Mouse (Mus musculus) testis, postnatal 14 days (tissue): ENCODE data around the gene Gm8947.
"Not testable (repeated sequence)": the region's sequence is repeated elsewhere in the genome, so short reads cannot be mapped to it uniquely, and the experiment has no call there.

Experiments
- DNase-seq: peaks from one replicate; pipeline ENCODE4 v3.0.0; 2021; ENCODE audit warnings: low spot score

Gene Gm8947

DNA sequence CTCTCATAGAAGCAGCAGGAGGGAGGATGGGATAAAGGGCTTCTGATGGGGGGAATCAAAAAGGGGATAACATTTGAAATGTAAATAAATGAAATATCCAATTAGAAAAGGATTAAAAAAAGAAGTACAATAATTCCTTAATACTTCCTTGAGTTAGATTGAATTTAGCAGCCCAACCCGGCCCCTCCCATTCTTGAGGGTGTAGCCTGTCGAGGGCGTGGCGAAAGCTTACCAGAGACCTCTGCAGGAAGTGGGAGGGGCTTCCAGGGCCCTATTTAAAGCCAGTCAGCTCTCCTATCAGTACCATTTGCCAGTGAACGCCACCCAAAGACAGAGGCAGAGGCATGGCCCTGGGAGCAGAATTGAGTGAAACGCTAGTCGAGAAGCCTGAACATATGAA lies 9.9 kb upstream of the Gm8947 start, which contains the start of gene Gm47985:
Gm47985 (plus strand) TSS at position 272 of the 400 bp plus-strand sequence.
- not testable (repeated sequence) for DNase-seq

DNA sequence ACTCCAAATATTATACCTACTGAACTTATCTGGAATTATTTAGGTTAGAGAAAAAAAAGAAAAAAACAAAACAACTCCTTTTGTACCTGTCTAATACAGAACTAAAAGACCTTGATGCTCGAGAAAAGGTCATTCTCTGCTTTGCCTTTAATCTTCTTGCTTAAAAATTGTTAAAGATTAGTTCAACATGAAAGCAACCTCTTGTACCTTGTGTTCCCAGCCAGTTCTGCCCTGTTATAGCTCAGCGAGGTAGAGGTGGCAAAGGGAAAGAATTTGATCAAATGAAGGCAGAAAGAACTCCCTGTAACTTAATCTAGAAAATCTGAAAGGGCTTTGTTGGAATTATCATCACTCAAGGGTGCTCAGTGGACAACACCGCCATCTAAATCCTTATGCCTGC lies 6.0 kb upstream of the Gm8947 start:
- not testable (repeated sequence) for DNase-seq

DNA sequence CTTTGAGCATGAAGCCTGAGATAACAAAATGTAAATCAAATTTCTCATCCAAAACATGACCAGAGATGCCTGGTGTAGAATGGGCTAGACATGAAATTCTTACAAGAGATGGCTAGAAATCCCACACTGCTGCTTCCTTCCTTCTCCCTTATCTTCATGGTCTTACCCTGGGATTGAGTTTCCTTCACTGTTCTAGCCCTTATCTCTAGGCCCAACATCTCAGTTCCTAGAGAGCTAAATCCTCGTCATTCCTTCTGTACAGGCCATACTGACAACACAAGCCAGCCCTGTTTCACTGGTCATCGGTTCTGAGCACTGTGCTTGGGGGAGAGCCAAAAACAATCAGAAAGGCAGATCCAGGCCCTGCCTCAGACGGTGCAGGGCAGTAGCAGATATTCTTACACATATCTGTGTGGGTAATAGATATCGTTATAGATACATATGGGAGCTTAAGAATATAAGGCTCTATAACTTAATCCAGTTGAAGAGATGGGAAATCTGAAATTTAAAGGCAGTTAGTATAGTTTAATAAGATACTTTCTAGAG lies 5.2 kb upstream of the Gm8947 start:
- not testable (repeated sequence) for DNase-seq

DNA sequence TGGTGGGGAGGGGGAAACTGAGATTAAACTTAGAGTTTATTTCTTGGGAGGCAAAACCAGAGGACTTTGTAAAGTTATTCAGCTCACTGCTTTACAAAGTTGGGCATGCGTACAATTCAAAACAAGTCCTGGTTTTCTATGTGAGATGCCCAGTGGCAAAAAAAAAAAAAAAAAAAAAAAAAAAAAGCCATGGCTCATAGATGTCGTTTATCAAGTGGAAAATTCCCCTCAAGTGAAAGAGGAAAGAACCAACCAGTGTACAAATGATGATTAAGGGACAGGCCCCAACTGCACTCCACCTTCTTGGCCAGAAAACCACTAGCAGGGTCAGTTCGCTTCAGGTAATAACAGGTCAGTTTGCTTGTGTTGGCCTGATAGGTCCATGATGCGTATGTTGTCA lies 3.7 kb upstream of the Gm8947 start:
- DNase-seq, result no peak

DNA sequence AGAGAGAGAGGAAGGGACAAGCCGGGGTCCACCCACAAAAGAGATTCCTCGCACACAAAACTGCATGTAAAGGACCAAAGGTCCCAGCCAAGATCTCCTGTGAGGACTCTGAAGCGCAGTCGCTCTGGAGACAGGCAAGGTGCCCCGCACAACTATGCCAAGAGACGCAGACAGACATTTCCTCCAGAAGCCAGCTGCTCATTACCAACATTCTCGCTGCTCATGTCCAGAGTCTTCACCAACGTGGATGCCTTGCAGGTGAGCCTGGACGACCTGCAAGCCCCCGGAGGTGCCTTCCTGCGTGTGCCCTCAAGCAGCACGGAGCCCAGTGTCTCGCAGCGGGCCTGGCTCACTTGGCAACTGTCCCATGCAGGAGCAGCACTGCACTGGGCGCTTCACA lies 563 bp downstream of the Gm8947 start:
- not testable (repeated sequence) for DNase-seq

DNA sequence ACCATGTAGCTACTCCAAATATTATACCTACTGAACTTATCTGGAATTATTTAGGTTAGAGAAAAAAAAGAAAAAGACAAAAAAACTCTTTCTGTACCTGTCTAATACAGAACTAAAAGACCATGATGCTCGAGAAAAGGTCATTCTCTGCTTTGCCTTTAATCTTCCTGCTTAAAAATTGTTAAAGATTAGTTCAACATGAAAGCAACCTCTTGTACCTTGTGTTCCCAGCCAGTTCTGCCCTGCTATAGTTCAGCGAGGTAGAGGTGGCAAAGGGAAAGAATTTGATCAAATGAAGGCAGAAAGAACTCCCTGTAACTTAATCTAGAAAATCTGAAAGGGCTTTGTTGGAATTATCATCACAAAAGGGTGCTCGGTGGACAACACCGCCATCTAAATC lies 3.8 kb downstream of the Gm8947 start:
- not testable (repeated sequence) for DNase-seq

DNA sequence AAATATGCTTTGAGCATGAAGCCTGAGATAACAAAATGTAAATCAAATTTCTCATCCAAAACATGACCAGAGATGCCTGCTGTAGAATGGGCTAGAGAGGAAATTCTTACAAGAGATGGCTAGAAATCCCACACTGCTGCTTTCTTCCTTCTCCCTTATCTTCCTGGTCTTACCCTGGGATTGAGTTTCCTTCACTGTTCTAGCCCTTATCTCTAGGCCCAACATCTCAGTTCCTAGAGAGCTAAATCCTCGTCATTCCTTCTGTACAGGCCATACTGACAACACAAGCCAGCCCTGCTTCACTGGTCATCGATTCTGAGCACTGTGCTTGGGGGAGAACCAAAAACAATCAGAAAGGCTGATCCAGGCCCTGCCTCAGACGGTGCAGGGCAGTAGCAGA lies 4.5 kb downstream of the Gm8947 start:
- not testable (repeated sequence) for DNase-seq

DNA sequence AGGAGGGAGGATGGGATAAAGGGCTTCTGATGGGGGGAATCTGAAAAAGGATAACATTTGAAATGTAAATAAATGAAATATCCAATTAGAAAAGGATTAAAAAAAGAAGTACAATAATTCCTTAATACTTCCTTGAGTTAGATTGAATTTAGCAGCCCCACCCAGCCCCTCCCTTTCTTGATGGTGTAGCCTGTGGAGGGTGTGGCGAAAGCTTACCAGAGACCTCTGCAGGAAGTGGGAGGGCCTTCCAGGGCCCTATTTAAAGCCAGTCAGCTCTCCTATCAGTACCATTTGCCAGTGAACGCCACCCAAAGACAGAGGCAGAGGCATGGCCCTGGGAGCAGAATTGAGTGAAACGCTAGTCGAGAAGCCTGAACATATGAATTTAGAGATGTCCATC lies 5.9 kb downstream of the Gm8947 start, which contains the start of gene Gm47995:
Gm47995 (plus strand) TSS at position 329 of the 400 bp plus-strand sequence.
- DNase-seq, result not testable (repeated sequence)

DNA sequence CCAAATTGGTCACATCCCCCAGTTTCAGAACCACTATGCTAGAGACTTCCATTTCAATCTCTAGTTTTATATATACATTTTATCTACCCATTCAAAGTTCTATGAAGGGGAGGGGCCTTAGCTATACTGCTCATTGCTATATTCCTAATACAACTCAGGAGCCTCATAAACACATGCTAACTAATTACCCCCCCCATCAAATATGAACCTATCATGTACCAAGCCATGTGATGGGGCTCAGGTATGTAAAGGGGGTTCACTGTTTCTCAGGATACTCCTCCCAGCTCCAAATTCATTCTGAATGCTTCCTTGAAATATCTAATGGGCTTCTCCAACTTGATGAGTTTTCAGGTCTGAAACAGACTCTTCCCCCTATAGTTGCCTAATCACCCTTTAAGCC lies 8.4 kb downstream of the Gm8947 start:
- DNase-seq, result not testable (repeated sequence)

DNA sequence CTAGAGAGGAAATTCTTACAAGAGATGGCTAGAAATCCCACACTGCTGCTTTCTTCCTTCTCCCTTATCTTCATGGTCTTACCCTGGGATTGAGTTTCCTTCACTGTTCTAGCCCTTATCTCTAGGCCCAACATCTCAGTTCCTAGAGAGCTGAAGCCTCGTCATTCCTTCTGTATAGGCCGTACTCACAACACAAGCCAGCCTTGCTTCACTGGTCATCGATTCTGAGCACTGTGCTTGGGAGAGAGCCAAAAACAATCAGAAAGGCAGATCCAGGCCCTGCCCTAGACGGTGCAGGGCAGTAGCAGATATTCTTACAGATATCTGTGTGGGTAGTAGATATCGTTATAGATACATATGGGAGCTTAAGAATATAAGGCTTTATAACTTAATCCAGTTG lies 10.6 kb downstream of the Gm8947 start:
- not testable (repeated sequence) for DNase-seq

DNA sequence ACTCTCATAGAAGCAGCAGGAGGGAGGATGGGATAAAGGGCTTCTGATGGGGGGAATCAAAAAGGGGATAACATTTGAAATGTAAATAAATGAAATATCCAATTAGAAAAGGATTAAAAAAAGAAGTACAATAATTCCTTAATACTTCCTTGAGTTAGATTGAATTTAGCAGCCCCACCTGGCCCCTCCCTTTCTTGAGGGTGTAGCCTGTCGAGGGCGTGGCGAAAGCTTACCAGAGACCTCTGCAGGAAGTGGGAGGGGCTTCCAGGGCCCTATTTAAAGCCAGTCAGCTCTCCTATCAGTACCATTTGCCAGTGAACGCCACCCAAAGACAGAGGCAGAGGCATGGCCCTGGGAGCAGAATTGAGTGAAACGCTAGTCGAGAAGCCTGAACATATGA lies 11.6 kb downstream of the Gm8947 start, which contains the start of gene 3110040M04Rik:
3110040M04Rik (plus strand) TSS at position 304 of the 400 bp plus-strand sequence.
- not testable (repeated sequence) for DNase-seq

DNA sequence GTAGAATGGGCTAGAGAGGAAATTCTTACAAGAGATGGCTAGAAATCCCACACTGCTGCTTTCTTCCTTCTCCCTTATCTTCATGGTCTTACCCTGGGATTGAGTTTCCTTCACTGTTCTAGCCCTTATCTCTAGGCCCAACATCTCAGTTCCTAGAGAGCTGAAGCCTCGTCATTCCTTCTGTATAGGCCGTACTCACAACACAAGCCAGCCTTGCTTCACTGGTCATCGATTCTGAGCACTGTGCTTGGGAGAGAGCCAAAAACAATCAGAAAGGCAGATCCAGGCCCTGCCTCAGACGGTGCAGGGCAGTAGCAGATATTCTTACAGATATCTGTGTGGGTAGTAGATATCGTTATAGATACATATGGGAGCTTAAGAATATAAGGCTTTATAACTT lies 16.3 kb downstream of the Gm8947 start:
- DNase-seq, result not testable (repeated sequence)

DNA sequence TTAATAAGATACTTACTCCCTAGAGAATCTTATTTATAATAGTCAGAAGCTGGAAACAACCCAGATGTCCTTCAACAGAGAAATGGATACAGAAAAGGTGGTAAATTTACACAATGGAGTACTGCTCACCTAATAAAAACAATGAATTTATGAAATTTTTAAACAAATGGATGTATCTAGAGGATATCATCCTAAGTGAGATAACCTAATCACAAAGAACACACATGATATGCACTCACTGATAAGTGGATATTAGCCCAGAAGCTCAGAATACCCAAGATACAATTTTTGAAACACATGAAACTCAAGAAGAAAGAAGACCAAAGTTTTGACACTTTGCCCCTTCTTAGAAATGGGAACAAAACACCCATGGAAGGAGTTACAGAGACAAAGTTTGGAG lies 16.8 kb downstream of the Gm8947 start:
- DNase-seq, result not testable (repeated sequence)

DNA sequence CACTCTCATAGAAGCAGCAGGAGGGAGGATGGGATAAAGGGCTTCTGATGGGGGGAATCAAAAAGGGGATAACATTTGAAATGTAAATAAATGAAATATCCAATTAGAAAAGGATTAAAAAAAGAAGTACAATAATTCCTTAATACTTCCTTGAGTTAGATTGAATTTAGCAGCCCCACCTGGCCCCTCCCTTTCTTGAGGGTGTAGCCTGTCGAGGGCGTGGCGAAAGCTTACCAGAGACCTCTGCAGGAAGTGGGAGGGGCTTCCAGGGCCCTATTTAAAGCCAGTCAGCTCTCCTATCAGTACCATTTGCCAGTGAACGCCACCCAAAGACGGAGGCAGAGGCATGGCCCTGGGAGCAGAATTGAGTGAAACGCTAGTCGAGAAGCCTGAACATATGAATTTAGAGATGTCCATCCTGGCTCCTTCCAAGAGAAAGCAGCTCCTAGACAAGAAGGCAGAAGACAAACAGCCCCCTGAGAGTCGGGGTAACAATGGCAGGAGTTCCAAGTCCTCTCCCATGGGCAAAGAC lies 17.7 kb downstream of the Gm8947 start, which contains the start of gene Gm47996:
Gm47996 (plus strand) TSS at position 308 of the 532 bp plus-strand sequence.
- not testable (repeated sequence) for DNase-seq

DNA sequence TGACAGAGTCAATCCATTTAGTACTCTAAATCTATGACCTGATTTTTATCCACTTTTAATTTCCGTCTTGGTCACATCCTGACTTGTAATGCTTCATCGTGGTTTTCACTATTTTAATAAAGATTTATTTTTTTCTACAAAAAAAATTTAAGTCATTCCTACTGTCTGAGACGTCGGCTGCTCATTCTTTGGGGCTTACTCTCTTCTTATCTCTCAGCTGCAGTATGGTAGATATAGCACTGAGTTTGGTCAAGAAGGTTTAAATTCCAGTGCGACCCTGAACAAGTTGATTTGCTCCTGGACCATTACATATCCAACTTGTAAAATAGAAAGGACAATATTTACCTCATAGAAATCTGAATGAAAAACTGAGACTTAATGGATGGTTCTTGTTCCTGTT lies 19.5 kb downstream of the Gm8947 start:
- not testable (repeated sequence) for DNase-seq

DNA sequence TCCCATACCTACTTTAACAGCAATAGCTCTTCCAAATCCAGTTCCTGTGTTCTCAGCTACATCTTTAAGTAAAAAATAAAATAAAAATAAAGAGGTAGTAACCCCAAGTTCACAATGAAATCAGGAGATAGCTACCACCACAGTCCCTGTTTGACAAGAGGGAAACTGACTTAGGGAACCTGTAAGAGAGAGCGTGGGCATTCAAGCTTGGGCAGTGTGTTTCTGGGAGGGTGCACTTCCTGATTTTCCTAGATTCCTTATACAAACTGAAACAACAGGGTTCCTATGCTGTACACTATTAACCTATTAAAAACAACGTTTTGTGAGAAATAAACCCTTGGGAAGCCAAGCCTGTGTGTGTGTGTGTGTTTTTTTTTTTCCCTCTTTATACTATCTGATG lies 22.7 kb downstream of the Gm8947 start:
- no peak for DNase-seq

DNA sequence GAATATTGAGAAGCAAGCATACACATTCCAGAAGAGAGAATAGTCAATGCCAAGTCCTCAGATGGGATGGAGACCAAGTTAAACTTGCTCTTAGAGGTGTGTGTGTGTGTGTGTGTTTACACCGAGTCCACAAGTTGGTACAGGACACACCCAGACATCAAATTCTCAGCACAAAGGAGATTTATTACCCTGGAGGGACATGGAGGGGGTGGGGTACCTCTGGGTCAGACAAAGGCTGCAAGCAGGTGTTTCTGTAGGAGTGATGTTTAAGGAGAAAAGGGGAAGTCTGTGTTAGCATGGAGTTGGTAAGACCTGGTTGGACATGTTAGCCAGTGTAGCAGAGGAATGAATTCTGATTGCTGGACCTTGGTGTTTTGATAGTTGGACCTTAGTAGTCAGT lies 23.8 kb downstream of the Gm8947 start:
- DNase-seq, result no peak

DNA sequence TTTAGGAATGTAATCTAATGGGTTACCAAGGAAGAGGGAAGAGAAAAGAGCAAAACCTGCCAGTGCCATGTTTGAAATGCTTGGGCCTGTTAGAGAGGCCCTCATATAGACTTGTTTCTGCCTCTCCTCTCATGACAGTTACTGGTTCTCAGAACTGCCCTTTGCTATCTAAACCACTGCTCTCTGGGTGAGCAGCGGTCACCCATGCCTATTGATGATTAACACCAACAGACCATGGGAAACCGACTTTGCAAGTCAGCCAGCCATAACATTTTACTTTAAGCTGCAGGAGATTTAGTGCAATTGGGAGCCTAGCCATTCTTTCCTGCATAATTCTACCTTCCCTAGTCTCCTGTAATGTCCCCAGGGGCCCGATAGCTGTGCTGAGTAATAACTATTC lies 24.2 kb downstream of the Gm8947 start:
- no peak for DNase-seq

DNA sequence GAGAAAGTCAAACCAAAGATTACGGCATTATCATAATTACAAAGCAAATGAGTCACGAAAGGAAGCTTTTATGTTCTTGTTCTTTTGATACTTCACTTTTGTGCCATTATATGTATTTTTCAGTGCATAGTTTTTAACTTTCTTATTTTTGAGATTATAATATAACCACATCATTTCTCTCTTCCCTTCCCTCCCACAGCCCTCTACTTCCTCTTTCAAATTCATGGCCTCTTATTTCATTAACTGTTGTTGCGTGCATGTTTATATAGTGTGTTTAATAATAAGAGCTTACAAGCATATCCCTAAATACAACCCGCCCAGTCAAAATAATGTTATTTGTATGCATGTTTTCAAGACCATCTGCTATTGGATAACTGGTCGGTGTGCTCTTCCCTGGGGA lies 26.9 kb downstream of the Gm8947 start:
- no peak for DNase-seq

DNA sequence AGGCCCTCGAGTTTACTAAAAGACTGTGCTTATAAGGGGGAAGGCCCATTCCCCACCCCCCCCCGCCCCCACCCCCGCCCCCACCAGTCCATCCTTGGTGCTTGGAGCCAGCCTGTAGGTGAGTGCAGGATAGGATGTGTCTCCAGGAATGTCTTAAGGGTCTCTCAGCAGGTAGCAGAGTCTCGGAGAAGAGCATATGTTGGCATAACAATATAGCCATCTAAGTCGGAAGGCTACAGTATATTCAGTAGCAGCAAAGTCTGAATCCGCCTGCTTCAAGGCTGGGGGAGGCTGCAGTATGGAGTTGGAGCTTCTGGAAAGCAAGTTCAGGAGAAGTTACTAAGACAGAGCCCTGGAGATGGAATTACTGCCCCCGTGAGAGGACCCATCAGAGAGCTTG lies 27.9 kb downstream of the Gm8947 start:
- no peak for DNase-seq

DNA sequence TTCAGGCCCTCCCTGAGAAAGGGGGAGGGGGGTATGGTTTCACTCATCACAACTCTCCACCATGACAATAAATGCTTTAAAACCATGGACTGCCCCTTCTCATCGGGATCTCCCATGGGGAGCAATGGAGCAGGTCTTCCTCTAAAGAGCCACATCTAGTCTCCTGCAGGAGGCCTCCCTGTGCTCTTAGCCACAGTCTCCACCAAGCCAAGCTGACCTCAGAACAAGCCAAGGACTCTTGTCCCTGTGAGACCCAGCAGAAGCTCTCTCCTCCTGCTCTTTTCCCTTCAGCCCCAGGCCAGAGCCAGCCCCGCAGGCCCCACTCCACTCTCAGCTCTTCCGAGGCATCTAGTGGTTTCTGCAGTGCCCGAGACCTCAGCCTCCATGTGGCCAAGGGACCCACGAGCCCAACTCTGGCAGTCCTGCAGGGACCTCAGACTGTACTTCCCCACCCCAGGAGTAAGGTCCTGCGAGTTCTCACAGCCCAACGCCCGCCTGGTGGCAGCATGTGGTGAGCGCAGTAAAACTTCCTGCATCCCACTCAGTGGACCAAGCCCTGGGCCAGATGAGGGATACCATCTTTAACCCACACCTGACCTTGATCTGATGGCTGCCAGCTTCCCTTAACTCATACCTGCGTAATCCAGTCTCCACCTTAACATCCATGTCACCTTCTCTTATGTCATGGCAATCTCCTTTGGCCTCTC lies 30.5 kb downstream of the Gm8947 start:
- no peak for DNase-seq

DNA sequence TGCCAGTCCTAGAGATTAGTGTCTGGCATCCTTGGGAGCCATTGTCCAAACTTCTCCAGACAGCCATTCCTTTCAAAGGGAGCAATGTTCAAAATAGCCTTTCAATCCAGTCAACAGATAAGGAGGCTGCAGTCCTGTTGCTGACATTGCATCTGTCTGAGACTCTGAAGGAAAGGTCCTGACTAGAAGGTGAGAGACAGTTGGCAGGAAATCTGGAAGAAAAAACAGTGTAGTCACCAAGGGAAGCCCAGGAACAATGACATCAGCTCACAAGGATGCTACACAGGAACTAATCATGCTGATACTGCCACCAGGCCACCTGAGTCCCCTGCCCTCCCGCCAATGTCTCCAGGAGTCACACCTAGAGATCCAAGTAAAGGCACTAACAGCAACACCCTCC lies 31.2 kb downstream of the Gm8947 start:
- no peak for DNase-seq

DNA sequence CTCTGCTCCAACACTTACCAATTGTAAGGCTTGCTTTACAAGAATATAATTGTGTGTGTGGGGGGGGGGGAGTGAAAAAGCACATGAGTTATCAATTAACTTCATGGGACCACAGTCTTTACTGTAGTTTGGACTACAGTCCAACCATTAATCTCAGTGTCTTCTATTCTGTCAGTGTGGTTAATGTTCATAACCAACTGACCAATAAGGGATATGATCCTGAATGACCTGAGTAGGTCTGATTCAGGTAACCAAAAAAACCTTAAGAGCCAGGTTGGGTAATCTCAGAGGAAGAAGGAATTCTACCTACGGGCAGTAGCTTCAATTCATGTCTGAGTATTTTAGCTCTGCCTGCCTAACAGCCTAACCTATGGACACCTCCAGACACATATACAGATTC lies 32.4 kb downstream of the Gm8947 start:
- DNase-seq, result no peak
